Mouse (Mus musculus) CD4-positive, CD25-positive, alpha-beta regulatory T cell (primary cell): ENCODE measurements around the gene Mki67. TPM values are rescaled to one million over a fixed set of nuclear protein-coding genes. Genes with fewer than 3 reads are reported as not detected.

Experiments
- polyA plus RNA-seq: library from polyadenylated mRNA; unstranded; fragments of 100-300 nt; shearing (Covaris generic); gene quantifications from one replicate; pipeline ENCODE4 v1.2.1, GENCODE M21; 2017

Gene Mki67
- 3.5 TPM for polyA plus RNA-seq

DNA sequence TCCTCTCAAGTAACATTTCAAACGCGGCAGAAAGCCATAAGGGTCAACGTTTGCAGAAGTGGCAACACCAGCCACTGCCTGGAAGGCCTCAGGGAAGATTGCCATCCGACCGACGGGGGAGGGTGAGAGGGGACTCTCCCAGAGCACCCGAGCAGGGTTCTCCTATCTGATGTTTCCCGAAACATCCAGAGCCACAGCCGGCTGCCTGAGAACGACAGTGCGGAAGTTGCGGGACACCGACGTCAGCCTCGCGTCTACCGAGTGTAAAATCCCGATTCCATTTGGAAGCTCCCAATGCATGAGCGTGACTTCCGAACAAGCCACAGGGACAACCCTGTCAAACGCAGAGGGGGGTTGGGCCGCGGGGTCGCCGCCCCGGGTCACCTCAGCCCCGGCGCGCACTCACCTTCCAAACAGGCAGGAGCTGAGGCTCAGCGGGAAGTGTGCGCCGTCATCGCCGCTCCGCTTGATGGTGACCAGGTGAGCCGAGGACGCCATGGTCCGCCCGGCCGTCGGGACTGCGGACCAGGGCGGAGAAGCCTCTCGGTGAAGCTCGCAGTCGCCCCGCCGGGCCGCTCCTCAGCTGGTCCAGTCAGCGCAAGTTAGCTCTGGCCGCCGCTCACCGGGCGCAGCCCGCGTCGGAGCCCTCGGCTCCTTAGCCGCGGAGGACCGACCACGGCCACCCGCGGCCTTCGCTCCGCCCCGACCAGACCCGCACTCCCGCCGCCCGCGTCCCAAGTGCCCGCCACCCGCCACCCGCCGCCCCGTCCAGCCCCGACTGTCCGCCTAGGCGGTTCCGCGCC, at the start of gene Mki67:
Mki67 (minus strand) TSS at position 720 of the 803 bp plus-strand sequence.

Other genes starting within 250 kb of the Mki67 start
- gene Clrn3, start 187.7 kb downstream of the Mki67 start, polyA plus RNA-seq = not detected
- 28.1 TPM for gene Ptpre, start 178.9 kb downstream of the Mki67 start, polyA plus RNA-seq